Mouse (Mus musculus) A20 (cell line): ENCODE measurements around the gene Cnst.
"Not testable (repeated sequence)": the region's sequence is repeated elsewhere in the genome, so short reads cannot be mapped to it uniquely, and the experiment has no call there.

Experiments used
- DNase-seq: peaks from one replicate; pipeline ENCODE4 v3.0.0-alpha.2; 2011; ENCODE audit warnings: low read depth, low spot score

The Cnst gene

DNA sequence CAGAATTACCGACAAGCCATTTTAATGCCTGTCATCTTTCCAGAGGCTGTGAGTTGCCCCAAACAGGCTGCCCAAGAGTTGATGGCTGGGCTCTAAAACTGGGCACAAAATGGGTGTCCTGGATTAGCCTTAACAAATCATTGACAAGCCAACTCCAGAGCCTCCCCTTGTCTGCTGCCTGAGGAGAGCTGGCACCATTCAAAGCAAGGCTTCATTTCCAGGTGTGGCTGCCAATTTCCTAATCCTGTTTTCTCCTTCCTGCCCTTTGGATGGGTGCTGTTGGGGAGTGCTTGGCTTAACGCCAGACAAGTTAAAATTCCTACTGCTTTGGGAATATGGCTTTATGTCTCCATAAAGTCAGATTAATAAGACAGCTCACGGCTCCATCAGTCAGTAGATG, 98.0 kb downstream of the Cnst start:
- DNase-seq = no peak

DNA sequence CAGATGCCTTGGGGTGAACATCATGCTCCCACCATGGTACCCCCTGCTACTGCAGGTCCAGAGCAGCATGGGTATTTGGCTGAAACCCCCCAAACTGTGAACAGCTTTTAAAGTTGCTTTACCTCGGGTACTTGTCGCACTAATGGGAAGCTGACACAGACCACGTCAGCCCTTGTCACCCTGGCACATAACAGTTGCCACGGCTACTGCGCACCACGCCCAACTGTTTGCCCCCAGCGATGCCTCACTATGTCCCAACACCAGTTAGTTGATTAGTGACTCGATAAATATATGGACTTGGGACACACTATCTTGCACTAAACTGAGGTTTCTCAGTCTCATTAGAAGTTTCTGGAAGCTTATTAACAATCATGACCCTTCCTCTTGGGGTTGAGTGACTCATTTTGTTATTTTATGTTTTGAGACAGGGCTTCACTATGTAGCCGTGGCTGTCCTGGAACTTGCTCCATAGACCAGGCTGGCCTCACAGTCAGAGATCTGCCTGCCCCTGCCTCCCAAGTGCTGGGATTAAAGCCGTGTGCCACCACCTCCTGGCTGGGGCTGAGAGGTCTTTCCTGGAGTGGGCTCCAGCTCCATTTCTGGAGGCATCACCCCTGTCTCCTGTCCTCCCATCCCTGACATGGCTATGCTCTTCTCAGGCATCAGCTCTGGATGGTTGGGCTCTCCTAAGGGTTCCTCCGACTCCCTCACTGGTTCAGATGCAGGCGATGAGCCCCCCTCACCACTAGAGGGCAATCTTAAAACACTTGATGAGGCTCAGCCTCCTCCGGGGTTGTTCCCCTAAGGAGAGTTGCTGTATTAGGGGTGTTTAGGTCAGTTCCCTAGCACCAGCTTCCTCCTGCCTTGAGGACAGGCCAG, 99.2 kb downstream of the Cnst start:
- peak; percentile 86 for DNase-seq

- no peak for DNase-seq
Observed at GRCm38 (mm10) chr1:179645980-179646268, 99.8 kb downstream of the Cnst start.

GRCm38 (mm10) chr1:179648678-179649077, 102.5 kb downstream of the Cnst start:
- DNase-seq = not testable (repeated sequence)

DNA sequence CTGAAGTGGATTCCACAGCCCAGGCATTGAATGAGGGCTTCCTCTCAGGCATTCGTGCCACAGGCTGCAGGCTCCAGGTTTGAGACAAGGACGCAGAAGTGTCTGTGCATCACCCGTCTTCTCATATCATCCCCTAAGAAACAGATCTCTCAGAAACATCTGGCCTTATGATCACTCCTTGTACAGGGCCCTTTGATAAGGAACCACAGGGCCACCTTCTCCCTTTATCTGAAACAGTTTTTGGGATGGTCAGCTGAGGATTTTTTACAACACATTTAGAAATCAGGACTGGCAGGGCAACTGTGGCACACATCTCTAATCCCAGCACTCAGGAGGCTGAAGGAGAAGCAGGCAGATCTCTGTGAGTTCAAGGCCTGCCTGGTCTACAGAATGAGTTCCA, 103.2 kb downstream of the Cnst start:
- DNase-seq = no peak

DNA sequence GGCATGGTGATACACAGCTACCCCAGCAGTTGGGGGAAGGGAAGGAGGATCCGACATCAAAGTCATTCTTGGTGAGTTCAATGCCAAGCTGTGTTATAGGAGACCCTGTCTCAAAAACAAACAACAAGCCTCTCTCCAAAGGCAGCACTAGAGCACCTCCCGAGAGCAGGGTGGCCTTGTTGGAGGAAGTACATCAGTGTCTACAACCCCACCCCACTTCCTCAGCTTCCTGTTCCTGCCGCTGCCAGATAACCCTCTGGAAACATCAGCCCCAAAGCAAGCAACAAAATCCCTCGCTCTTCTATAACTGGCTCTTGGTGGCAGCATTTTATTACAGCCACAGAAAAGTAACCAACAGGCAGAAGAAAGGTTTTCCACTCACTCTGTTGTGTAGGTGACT, 104.1 kb downstream of the Cnst start:
- DNase-seq = no peak

- no peak for DNase-seq
Observed at GRCm38 (mm10) chr1:179651224-179651623, 105.1 kb downstream of the Cnst start.

- DNase-seq = no peak
Observed at GRCm38 (mm10) chr1:179663065-179663464, 116.9 kb downstream of the Cnst start.

DNA sequence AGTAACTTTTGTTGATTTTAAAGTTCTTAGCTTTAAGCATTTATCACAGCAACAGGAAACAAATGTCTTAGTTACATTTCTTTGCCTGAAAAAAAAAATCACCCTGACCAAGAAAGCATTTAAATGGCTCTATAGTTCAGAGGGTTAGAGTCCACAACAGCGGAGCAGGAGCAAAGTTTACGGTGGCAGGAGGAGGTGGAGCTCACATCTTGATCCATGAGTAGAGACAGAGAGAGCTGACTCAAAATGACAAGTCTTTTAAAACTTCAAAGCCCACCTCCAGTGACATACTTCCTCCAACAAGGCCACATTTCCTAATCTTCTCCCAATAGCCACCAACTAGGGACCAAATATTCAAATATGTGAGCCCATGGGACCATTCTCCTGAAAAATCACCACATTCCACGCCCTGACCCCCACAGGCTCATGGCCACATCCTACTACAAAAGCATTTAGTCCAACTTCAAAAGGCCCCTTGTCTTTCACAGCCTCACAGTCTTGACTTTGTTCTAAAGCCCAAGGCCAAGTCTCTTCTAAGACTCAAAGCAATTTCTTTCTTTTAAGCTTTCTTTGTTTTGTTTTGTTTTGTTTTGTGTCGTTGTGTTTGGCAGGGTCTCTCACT, 118.2 kb downstream of the Cnst start:
- no peak for DNase-seq

DNA sequence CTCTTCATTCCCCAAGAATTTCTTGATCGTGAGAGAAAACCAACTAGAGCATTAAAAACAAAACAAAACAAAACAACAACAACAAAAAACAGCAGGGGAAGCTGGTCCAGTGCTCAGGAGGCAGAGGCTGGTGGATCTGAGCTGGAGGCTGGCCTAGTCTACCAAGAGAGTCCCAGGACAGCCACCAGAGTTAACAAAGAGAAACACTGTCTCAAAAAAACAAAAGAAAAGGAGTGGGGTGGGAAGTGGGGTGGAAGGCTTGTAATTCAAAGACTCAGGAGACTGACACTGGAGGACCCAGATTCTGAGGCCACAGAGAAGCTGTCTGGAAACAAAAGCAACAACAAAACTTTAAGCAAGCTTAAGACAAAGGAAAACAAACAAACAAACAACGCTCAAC, 120.8 kb downstream of the Cnst start:
- no peak for DNase-seq

DNA sequence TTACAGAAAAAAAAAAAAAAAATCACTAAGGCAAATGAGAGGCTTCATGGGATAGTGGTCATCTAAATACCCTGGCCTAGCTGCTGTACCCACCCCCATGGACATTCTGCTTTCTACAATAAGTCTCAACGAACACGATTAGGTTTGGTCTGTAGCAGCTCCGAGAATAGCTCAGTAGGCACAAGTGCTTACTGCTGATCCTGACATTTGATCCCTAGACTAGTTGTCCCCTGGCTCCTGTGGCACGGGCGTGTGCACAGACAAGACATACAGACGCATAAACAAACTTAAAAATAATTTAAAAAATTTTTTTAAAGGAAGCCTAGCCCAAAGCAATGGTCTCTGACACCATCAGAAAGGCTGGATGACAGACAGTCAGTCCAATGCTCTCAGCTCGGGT, 121.3 kb downstream of the Cnst start:
- DNase-seq = no peak

DNA sequence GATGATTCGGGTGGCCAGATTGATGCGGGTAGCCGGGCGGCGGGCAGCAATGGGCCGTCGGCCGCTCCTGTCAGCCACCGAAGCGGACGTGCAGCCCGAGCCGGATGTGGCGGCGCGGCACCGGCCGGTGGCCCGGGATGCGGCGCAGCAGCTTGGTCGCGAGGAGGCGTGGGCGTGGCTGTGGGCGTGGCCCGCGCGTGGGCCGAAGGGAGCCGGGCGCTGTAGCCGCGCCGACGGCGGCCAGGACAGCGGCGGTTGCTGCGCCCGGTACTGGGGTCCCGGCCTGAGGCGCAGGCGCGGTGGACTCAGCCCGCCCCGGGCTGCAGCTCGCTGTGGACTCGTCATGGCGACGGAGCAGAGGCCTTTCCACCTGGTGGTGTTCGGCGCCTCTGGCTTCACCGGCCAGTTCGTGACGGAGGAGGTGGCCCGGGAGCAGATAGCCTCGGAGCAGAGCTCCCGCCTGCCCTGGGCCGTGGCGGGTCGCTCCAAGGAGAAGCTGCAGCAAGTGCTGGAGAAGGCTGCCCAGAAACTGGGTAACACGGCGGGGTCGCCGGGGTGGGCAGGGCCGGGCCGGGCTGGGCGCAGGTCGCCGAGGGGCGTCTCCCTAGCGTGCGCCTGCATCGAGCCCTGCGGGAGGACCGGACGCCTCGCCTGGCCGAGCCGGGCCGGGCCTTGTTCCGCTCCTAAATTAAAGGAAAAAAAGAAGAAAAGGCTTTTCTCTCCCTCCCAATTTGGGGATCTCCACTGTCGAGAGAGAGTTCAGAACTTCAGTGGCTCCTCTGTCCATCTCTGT, 122.0 kb downstream of the Cnst start, which contains the start of gene Sccpdh:
Gene Sccpdh (plus strand): TSS at position 198 of the 793 bp plus-strand sequence.
- peak; percentile 87 for DNase-seq

DNA sequence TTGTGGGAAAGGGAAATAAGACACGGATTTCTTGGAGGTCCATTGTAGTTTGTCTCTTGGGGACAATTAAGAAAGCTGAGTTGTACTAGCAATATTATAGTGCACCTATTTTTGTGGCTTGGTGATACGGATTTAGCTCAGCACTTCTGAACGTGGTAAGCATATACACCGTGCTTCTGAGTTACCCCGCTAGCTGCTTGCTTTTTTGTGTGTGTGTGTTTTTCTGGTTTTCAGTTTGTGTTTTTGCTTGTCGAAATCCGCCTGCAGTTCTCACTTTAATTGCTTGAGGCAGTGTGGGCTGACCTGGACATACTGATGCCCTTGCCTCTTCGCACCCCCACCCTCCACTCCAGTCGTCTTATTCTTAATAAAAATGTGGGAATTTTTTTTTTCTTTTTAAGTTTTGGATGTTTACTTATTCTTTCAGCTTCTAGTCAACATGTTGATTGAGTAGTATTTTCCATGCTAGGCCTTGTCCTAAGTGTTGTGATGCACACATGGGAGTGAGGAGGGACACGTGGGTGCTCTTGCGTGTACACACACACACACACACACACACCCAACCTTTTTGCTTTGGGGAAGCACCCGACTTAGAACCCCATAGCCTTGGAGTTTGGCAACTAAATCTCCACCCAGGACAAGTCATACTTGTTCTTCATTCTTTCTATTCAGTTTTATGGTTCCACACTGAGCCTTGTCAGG, 122.8 kb downstream of the Cnst start:
- peak; percentile 69 for DNase-seq

GRCm38 (mm10) chr1:179674355-179674754, 128.2 kb downstream of the Cnst start:
- DNase-seq = no peak

- no peak for DNase-seq
Observed at GRCm38 (mm10) chr1:179677031-179677430, 130.9 kb downstream of the Cnst start.
